Mouse (Mus musculus) adipocyte (in vitro differentiated cells): ENCODE results near the gene AW551984.

Experiments used
- DNase-seq: peaks from one replicate; pipeline ENCODE4 v3.0.0-alpha.2; 2016; ENCODE audit warnings: low spot score

Gene AW551984

GRCm38 (mm10) chr9:39603999-39604453, at the start of gene AW551984:
Gene AW551984 (minus strand): TSS chr9:39604403.
- DNase-seq = no peak

GRCm38 (mm10) chr9:39647382-39647781, 43.2 kb upstream of the AW551984 start:
- DNase-seq = no peak

GRCm38 (mm10) chr9:39644785-39645184, 40.6 kb upstream of the AW551984 start, which contains the start of gene Olfr961:
Gene Olfr961 (plus strand): TSS chr9:39645085.
- DNase-seq = no peak

GRCm38 (mm10) chr9:39633913-39634594, 29.9 kb upstream of the AW551984 start:
- no peak for DNase-seq

- no peak for DNase-seq
Observed at GRCm38 (mm10) chr9:39629069-39629468, 24.9 kb upstream of the AW551984 start.

- DNase-seq = no peak
Observed at GRCm38 (mm10) chr9:39624711-39625110, 20.5 kb upstream of the AW551984 start.

GRCm38 (mm10) chr9:39623783-39624182, 19.6 kb upstream of the AW551984 start:
- no peak for DNase-seq

GRCm38 (mm10) chr9:39621073-39621472, 16.9 kb upstream of the AW551984 start, which contains the start of gene Olfr960:
Gene Olfr960 (plus strand): TSS chr9:39621373.
- DNase-seq = no peak

- no peak for DNase-seq
Observed at GRCm38 (mm10) chr9:39611953-39612352, 7.8 kb upstream of the AW551984 start.

- no peak for DNase-seq
Observed at GRCm38 (mm10) chr9:39610355-39610754, 6.2 kb upstream of the AW551984 start, which contains the start of gene Olfr148. Gene Olfr148 (plus strand): TSS chr9:39610655.

- DNase-seq = no peak
Observed at GRCm38 (mm10) chr9:39608497-39608896, 4.3 kb upstream of the AW551984 start.

GRCm38 (mm10) chr9:39603333-39603845, 814 bp downstream of the AW551984 start:
- no peak for DNase-seq

GRCm38 (mm10) chr9:39602536-39603332, 1.5 kb downstream of the AW551984 start:
- DNase-seq = no peak

- no peak for DNase-seq
Observed at GRCm38 (mm10) chr9:39577050-39577449, 27.2 kb downstream of the AW551984 start.

GRCm38 (mm10) chr9:39575469-39575868, 28.7 kb downstream of the AW551984 start, which contains the start of gene Olfr959:
Gene Olfr959 (minus strand): TSS chr9:39575569.
- no peak for DNase-seq

- no peak for DNase-seq
Observed at GRCm38 (mm10) chr9:39558349-39558647, 45.9 kb downstream of the AW551984 start.

- no peak for DNase-seq
Observed at GRCm38 (mm10) chr9:39557529-39558348, 46.5 kb downstream of the AW551984 start.

- no peak for DNase-seq
Observed at GRCm38 (mm10) chr9:39553946-39554345, 50.3 kb downstream of the AW551984 start, which contains the start of gene Olfr958. Gene Olfr958 (minus strand): TSS chr9:39554054.

GRCm38 (mm10) chr9:39550806-39551205, 53.4 kb downstream of the AW551984 start:
- DNase-seq = no peak
